Mouse (Mus musculus): Measurements from ENCODE around the gene Zkscan16. TPM values are rescaled to one million over a fixed set of nuclear protein-coding genes. Genes with fewer than 3 reads are reported as not detected.

Gene Zkscan16
- polyA plus RNA-seq, 1 experiment from 2014 or later = 2.6 TPM

DNA sequence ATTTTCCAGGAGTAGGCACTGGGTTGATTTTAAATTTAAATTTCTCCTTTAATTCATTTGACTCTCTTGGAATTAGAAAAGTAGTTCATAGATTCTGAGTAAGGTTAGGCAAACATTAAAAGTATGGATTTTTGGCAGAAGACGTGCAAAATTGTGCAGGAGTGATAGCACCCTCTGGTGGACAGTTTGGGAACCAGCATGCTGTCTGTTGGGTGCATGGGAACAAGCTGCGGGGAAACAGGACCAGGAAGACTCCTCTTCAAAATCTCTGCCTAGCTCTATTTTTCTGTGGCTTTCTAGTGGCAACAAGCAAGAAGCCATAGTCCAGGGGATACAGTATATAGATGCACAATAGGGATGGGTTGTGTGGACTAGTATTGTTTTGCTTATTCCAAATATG is 56.3 kb downstream of the Zkscan16 start:
- Histone ChIP-seq H3K4me1 (ENCODE audit: control insufficient read depth, insufficient read depth, low read length) (peaks cover 13% of the 10 kb centered on the region), H3K4me2 (ENCODE audit: low read length) (no peak overlapping the region), H3K36me3 (ENCODE audit: control insufficient read depth, insufficient read depth, low read length) (no peaks in the 10 kb centered on the region), H3K9ac (replicated peaks; ENCODE audit: low read length) (no peak overlapping the region), H3K9me3 (ENCODE audit: control insufficient read depth, low read length) (no peaks in the 10 kb centered on the region), H3K27me3 (ENCODE audit: control insufficient read depth, insufficient read depth, low read length) (no peaks in the 10 kb centered on the region), H3K27ac (replicated peaks; ENCODE audit: low read depth, low read length) (no peak overlapping the region), H3K4me3 (replicated peaks; ENCODE audit: low read depth, low read length) (no peak overlapping the region)
- ATAC-seq (ENCODE audit: low FRiP score, low TSS enrichment) = no peak
- WGBS = 4% methylated on average over 2 of the region's 2 CpGs
- peak; percentile 85 for DNase-seq

DNA sequence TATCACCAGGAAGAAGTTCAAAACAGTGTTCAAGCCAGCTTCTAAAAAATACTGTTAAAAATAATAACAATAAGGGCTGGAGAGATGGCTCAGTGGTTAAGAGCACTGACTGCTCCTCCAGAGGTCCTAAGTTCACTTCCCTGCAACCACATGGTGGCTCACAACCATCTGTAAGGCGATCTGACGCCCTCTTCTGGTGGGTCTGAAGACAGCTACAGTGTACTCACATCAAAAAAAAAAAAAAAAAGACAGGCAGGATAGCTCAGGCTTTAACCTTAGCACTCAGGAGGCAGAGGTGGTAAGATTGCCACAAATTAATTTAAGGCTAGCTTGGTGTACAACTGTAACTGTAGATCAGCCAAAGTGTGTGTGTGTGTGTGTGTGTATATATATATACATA is 57.2 kb downstream of the Zkscan16 start:
- Histone ChIP-seq H3K27me3 (ENCODE audit: control insufficient read depth, insufficient read depth, low read length) (no peaks in the 10 kb centered on the region), H3K36me3 (ENCODE audit: control insufficient read depth, insufficient read depth, low read length) (no peaks in the 10 kb centered on the region), H3K4me2 (ENCODE audit: low read length) (no peak overlapping the region), H3K9me3 (ENCODE audit: control insufficient read depth, low read length) (no peaks in the 10 kb centered on the region), H3K9ac (replicated peaks; ENCODE audit: low read length) (no peak overlapping the region), H3K4me1 (ENCODE audit: control insufficient read depth, insufficient read depth, low read length) (peaks cover 18% of the 10 kb centered on the region), H3K4me3 (replicated peaks; ENCODE audit: low read depth, low read length) (no peak overlapping the region), H3K27ac (replicated peaks; ENCODE audit: low read depth, low read length) (no peak overlapping the region)
- ATAC-seq (ENCODE audit: low FRiP score, low TSS enrichment) (no peak), DNase-seq (peak; percentile 25)
- WGBS = 0% methylated on average over 2 of the region's 2 CpGs

GRCm38 (mm10) chr4:59002948-59003805 is 59.7 kb downstream of the Zkscan16 start, which contains the start of gene Gm20503:
Gm20503 (plus strand) TSS chr4:59003210.
- ATAC-seq (ENCODE audit: low FRiP score, low TSS enrichment) (peak; percentile 98), DNase-seq (peak; percentile 98)
- H3K4me3 ChIP-seq (replicated peaks; ENCODE audit: low read depth, low read length) = peak within 1 kb of the TSS; percentile 91
- H3K9ac ChIP-seq (replicated peaks; ENCODE audit: low read length) = peak within 1 kb of the TSS; percentile 88
- H3K27ac ChIP-seq (replicated peaks; ENCODE audit: low read depth, low read length) = peak within 1 kb of the TSS; percentile 90
- H3K4me1 ChIP-seq (ENCODE audit: control insufficient read depth, insufficient read depth, low read length) = peaks cover 18% of the 10 kb centered on the region
- no peaks in the 10 kb centered on the region for H3K27me3 ChIP-seq (ENCODE audit: control insufficient read depth, insufficient read depth, low read length)
- peak within 1 kb of the TSS; percentile 74 for H3K4me2 ChIP-seq (ENCODE audit: low read length)
- no peaks in the 10 kb centered on the region for H3K36me3 ChIP-seq (ENCODE audit: control insufficient read depth, insufficient read depth, low read length)
- under 1% methylated on average over 74 of the region's 89 CpGs for WGBS
- no peaks in the 10 kb centered on the region for H3K9me3 ChIP-seq (ENCODE audit: control insufficient read depth, low read length)

DNA sequence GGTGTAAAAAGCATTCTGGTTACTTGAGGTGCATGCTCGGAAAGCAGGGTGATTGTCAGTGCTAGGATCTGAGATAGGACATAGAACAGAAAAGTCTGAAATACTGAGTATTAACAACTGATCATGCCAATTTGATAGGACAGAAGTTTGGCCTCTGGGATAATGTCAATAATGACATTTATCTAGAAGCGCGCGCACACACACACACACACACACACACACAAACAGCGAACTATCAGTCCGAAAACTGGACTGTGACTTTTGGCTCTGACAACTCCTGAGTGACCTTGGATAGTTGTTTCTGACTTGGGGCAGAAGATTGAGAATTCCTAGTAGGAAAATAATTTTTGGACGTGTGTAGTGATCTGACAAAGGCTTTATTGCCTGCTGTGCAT is 60.4 kb downstream of the Zkscan16 start:
- ATAC-seq (ENCODE audit: low FRiP score, low TSS enrichment) (no peak), DNase-seq (no peak)
- Histone ChIP-seq H3K4me3 (replicated peaks; ENCODE audit: low read depth, low read length) (peak overlapping the region; percentile 91), H3K4me2 (ENCODE audit: low read length) (peak overlapping the region; percentile 74), H3K36me3 (ENCODE audit: control insufficient read depth, insufficient read depth, low read length) (no peaks in the 10 kb centered on the region), H3K4me1 (ENCODE audit: control insufficient read depth, insufficient read depth, low read length) (peaks cover 18% of the 10 kb centered on the region), H3K9ac (replicated peaks; ENCODE audit: low read length) (peak overlapping the region; percentile 88), H3K9me3 (ENCODE audit: control insufficient read depth, low read length) (no peaks in the 10 kb centered on the region), H3K27ac (replicated peaks; ENCODE audit: low read depth, low read length) (no peak overlapping the region), H3K27me3 (ENCODE audit: control insufficient read depth, insufficient read depth, low read length) (no peaks in the 10 kb centered on the region)
- WGBS = 43% methylated on average over 7 of the region's 7 CpGs

GRCm38 (mm10) chr4:59006211-59006610 is 62.8 kb downstream of the Zkscan16 start:
- Histone ChIP-seq H3K9me3 (ENCODE audit: control insufficient read depth, low read length) (no peaks in the 10 kb centered on the region), H3K27ac (replicated peaks; ENCODE audit: low read depth, low read length) (no peak overlapping the region), H3K36me3 (ENCODE audit: control insufficient read depth, insufficient read depth, low read length) (no peaks in the 10 kb centered on the region), H3K9ac (replicated peaks; ENCODE audit: low read length) (no peak overlapping the region), H3K4me2 (ENCODE audit: low read length) (no peak overlapping the region), H3K4me3 (replicated peaks; ENCODE audit: low read depth, low read length) (no peak overlapping the region), H3K4me1 (ENCODE audit: control insufficient read depth, insufficient read depth, low read length) (peaks cover 18% of the 10 kb centered on the region), H3K27me3 (ENCODE audit: control insufficient read depth, insufficient read depth, low read length) (no peaks in the 10 kb centered on the region)
- WGBS = 66% methylated on average over 8 of the region's 8 CpGs
- no peak for ATAC-seq (ENCODE audit: low FRiP score, low TSS enrichment)
- DNase-seq = no peak

DNA sequence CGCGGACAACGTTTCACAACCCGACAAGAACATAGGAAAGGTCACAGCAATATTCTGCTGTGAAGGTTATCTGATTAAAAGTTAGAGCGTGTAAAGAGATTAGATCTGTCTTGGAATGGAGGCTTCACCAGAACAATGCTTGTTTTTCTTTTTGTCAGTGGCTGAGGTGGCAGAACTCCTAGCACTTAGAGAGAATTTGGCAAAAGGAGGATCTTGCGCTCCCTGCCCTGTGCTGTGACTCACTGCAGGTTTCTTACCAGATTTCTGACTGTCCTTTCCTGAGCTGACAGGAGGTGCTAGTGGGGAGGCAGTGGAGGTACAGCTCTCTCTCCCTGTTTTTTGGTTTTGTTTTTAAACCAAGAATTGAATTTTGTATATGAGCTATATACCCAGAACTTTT is 63.6 kb downstream of the Zkscan16 start:
- no peaks in the 10 kb centered on the region for H3K9me3 ChIP-seq (ENCODE audit: control insufficient read depth, low read length)
- H3K4me2 ChIP-seq (ENCODE audit: low read length) = no peak overlapping the region
- H3K27ac ChIP-seq (replicated peaks; ENCODE audit: low read depth, low read length) = no peak overlapping the region
- H3K9ac ChIP-seq (replicated peaks; ENCODE audit: low read length) = no peak overlapping the region
- H3K36me3 ChIP-seq (ENCODE audit: control insufficient read depth, insufficient read depth, low read length) = no peaks in the 10 kb centered on the region
- H3K4me1 ChIP-seq (ENCODE audit: control insufficient read depth, insufficient read depth, low read length) = peaks cover 18% of the 10 kb centered on the region
- no peak overlapping the region for H3K4me3 ChIP-seq (replicated peaks; ENCODE audit: low read depth, low read length)
- DNase-seq (no peak), ATAC-seq (ENCODE audit: low FRiP score, low TSS enrichment) (no peak)
- 27% methylated on average over 6 of the region's 6 CpGs for WGBS
- H3K27me3 ChIP-seq (ENCODE audit: control insufficient read depth, insufficient read depth, low read length) = no peaks in the 10 kb centered on the region

Other genes starting within 250 kb of the Zkscan16 start
- gene Olfr267, start 155.9 kb upstream of the Zkscan16 start, polyA plus RNA-seq (2014; fragmentation: Nextera tagmentation; extraction: Ambion mirVana) = not detected in 2 replicates
- gene Ecpas, start 30.9 kb upstream of the Zkscan16 start, polyA plus RNA-seq (2014; fragmentation: Nextera tagmentation; extraction: Ambion mirVana) = 39.8 and 55.0 TPM in 2 replicates
- gene Ptgr1, start 43.5 kb downstream of the Zkscan16 start, polyA plus RNA-seq (2014; fragmentation: Nextera tagmentation; extraction: Ambion mirVana) = 2.7 and 4.4 TPM in 2 replicates
- 5.7 and 6.3 TPM in 2 replicates for gene Dnajc25, start 51.4 kb downstream of the Zkscan16 start, polyA plus RNA-seq (2014; fragmentation: Nextera tagmentation; extraction: Ambion mirVana)
- 4.6 and 5.2 TPM in 2 replicates for gene Gm20503, start 59.6 kb downstream of the Zkscan16 start, polyA plus RNA-seq (2014; fragmentation: Nextera tagmentation; extraction: Ambion mirVana)
- gene Gng10, start 91.5 kb downstream of the Zkscan16 start, polyA plus RNA-seq (2014; fragmentation: Nextera tagmentation; extraction: Ambion mirVana) = 184 and 230 TPM in 2 replicates
- gene AI481877, start 195.4 kb downstream of the Zkscan16 start, polyA plus RNA-seq (2014; fragmentation: Nextera tagmentation; extraction: Ambion mirVana) = 0.07 TPM in 1 of 2 replicates, not detected in the other
- gene Ugcg, start 245.6 kb downstream of the Zkscan16 start, polyA plus RNA-seq (2014; fragmentation: Nextera tagmentation; extraction: Ambion mirVana) = 27.4 and 37.5 TPM in 2 replicates

Data from midbrain, embryonic 14.5 days (tissue).